Mouse (Mus musculus) heart, postnatal 0 days (tissue): ENCODE data around the gene Tcte3. TPM values are rescaled to one million over a fixed set of nuclear protein-coding genes. Genes with fewer than 3 reads are reported as not detected.

ENCODE experiments used
- ATAC-seq: fragments of 200-750 bp; cut with Nextera tagmentation; 2 replicates; pipeline ENCODE4 v1.8.0; 2017; ENCODE audit warnings: low read depth, moderate number of reproducible peaks, moderate library complexity; ENCODE audit not compliant: insufficient read depth
- DNase-seq: peaks from one replicate; pipeline ENCODE4 v3.0.0-alpha.2; 2016; ENCODE audit warnings: low spot score
- H3K27ac ChIP-seq: fragments of 300-500 bp; sonication (generic); 2 replicates; pipeline ENCODE4 v1.5.1; 2014; ENCODE audit warnings: low read depth, mild to moderate bottlenecking
- H3K27me3 ChIP-seq: fragments of 300-500 bp; sonication (generic); 2 replicates; pipeline ENCODE4 v1.6.1; 2014; ENCODE audit warnings: low read length, mixed read lengths; ENCODE audit not compliant: control insufficient read depth, insufficient read depth
- H3K36me3 ChIP-seq: fragments of 300-500 bp; sonication (generic); replicated peaks from 2 replicates; pipeline ENCODE4 v1.6.1; 2014; ENCODE audit warnings: low read length, mixed read lengths; ENCODE audit not compliant: control insufficient read depth, insufficient read depth
- H3K4me1 ChIP-seq: fragments of 300-500 bp; sonication (generic); 2 replicates; pipeline ENCODE4 v1.6.1; 2014; ENCODE audit warnings: antibody characterized with exemption; ENCODE audit not compliant: control insufficient read depth, insufficient read depth
- H3K4me2 ChIP-seq: fragments of 300-500 bp; sonication (generic); 2 replicates; pipeline ENCODE4 v1.6.1; 2014; ENCODE audit warnings: low read depth, mild to moderate bottlenecking, low read length, moderate library complexity
- H3K4me3 ChIP-seq: fragments of 300-500 bp; sonication (generic); 2 replicates; pipeline ENCODE4 v1.5.1; 2014; ENCODE audit warnings: low read depth, low read length
- H3K9ac ChIP-seq: fragments of 300-500 bp; sonication (generic); replicated peaks from 2 replicates; pipeline ENCODE4 v1.6.1; 2014; ENCODE audit warnings: low read depth, low read length, mixed read lengths
- H3K9me3 ChIP-seq: fragments of 300-500 bp; sonication (generic); replicated peaks from 2 replicates; pipeline ENCODE4 v1.6.1; 2016; ENCODE audit warnings: low read length; ENCODE audit not compliant: control insufficient read depth
- CTCF ChIP-seq: IDR thresholded peaks from 2 replicates; pipeline ENCODE4 v1.5.1; 2016; ENCODE audit warnings: antibody characterized with exemption, control low read depth, low read depth
- EP300 ChIP-seq: IDR thresholded peaks from 2 replicates; pipeline ENCODE4 v1.6.1; 2016; ENCODE audit warnings: antibody characterized with exemption, low read depth
- WGBS: fragments of 180-500 bp; shearing (Covaris S2); extraction: QIAGEN DNeasy Blood & Tissue Kit; methylation state at CpG from one replicate; pipeline ENCODE4 v1.1.7; 2014; 5-methylcytosine and 5-hydroxymethylcytosine counted together
- polyA plus RNA-seq: library from polyadenylated mRNA; unstranded; fragments of >200 nt; fragmentation: Nextera tagmentation; extraction: Ambion mirVana; gene quantifications from 2 replicates; pipeline ENCODE4 v1.2.1, GENCODE M21; 2015
- total RNA-seq: library from RNA; depleted of rRNA; stranded (reverse); fragments of >200 nt; gene quantifications from 2 replicates; pipeline ENCODE4 v1.2.3, GENCODE M21; 2014; ENCODE audit warnings: low replicate concordance

Gene Tcte3
- total and polyA plus RNA-seq, 2 experiments from 2014 or later: not detected

DNA sequence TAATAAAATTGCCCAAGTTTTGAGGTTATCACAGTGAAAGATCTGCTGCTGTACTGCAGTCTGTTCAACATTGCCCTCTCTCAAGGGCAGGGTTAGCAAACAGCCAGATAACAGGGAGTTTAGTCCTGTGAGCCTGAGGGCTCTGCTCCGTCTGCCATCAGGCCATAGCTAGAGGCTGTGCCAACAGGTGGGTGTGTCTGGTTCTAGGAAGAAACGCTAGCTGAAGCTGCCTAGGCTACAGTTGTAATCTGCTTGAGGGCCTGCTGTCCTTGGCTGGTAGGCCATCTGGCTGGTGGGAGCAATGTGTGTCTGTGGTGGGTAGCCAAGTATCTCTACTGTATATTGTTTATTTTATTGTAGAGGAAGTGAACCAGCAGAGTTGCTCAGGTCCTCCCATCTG is 36.2 kb upstream of the Tcte3 start:
- ATAC-seq (0 out of 2 replicates have a peak, but pooled peaks have one; percentile 33), DNase-seq (no peak)
- 28% methylated on average over 2 of the region's 2 CpGs for WGBS
- no peaks in the 10 kb centered on the region for H3K4me1 ChIP-seq
- H3K4me3 ChIP-seq: no peak overlapping the region
- H3K9ac ChIP-seq: no peak overlapping the region
- H3K27ac ChIP-seq: no peak overlapping the region
- no peaks in the 10 kb centered on the region for H3K27me3 ChIP-seq
- TF ChIP-seq CTCF: no peak
- no peak for TF ChIP-seq EP300
- no peak overlapping the region for H3K4me2 ChIP-seq
- no peaks in the 10 kb centered on the region for H3K36me3 ChIP-seq
- no peaks in the 10 kb centered on the region for H3K9me3 ChIP-seq

DNA sequence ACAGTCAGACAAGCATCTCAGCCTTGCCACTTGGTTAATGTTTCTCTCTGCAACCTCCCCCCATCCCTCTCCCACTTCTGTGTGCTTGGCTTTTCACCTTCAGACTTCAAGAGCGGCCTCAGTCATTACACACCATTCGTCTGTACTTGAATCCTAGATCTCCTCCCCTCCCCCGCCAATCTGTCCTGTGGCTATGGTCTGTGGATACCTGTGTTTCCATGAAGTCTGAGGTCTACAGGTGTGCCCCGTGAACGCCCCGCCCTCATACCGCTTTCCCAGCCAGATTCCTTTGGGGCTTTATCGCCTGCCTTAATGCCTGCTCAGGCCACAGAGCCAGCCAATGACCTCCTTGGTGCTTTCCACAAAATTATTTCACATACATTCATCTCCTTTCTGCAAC is 33.7 kb upstream of the Tcte3 start:
- Histone ChIP-seq H3K4me2 (no peak overlapping the region), H3K9ac (no peak overlapping the region), H3K27ac (no peak overlapping the region), H3K4me1 (no peaks in the 10 kb centered on the region), H3K36me3 (no peaks in the 10 kb centered on the region), H3K27me3 (no peaks in the 10 kb centered on the region), H3K4me3 (no peak overlapping the region), H3K9me3 (no peaks in the 10 kb centered on the region)
- TF ChIP-seq EP300 (no peak), CTCF (no peak)
- DNase-seq (no peak), ATAC-seq (no peak)
- WGBS: 80% methylated on average over 8 of the region's 8 CpGs

GRCm38 (mm10) chr17:15072211-15072610 is 30.9 kb upstream of the Tcte3 start:
- H3K9ac ChIP-seq: no peak overlapping the region
- TF ChIP-seq CTCF: no peak
- TF ChIP-seq EP300: no peak
- H3K9me3 ChIP-seq: no peaks in the 10 kb centered on the region
- no peak for DNase-seq
- no peak overlapping the region for H3K27ac ChIP-seq
- H3K4me1 ChIP-seq: no peaks in the 10 kb centered on the region
- 82% methylated on average over 2 of the region's 2 CpGs for WGBS
- ATAC-seq: no peak
- H3K4me3 ChIP-seq: no peak overlapping the region
- H3K27me3 ChIP-seq: no peaks in the 10 kb centered on the region
- H3K4me2 ChIP-seq: no peak overlapping the region
- no peaks in the 10 kb centered on the region for H3K36me3 ChIP-seq

- H3K9ac ChIP-seq: no peak overlapping the region
- whole genome bisulfite sequencing: 53% methylated on average over 2 of the region's 2 CpGs
- H3K4me1 ChIP-seq: 0 out of 2 replicates have a peak, but pooled peaks cover 4% of the 10 kb centered on the region
- DNase-seq (no peak), ATAC-seq (no peak)
- H3K9me3 ChIP-seq: no peaks in the 10 kb centered on the region
- TF ChIP-seq EP300: no peak
- TF ChIP-seq CTCF: no peak
- no peak overlapping the region for H3K27ac ChIP-seq
- H3K4me3 ChIP-seq: no peak overlapping the region
- H3K27me3 ChIP-seq: no peaks in the 10 kb centered on the region
- H3K4me2 ChIP-seq: no peak overlapping the region
- H3K36me3 ChIP-seq: no peaks in the 10 kb centered on the region
These were observed 27.8 kb upstream of the Tcte3 start for GRCm38 (mm10) chr17:15069124-15069523.

GRCm38 (mm10) chr17:15068040-15068792 is 26.9 kb upstream of the Tcte3 start:
- 0 out of 2 replicates have a peak, but pooled peaks cover 4% of the 10 kb centered on the region for H3K4me1 ChIP-seq
- DNase-seq (peak; percentile 25), ATAC-seq (no peak)
- 51% methylated on average over 8 of the region's 8 CpGs for WGBS
- no peak overlapping the region for H3K4me2 ChIP-seq
- H3K36me3 ChIP-seq: peaks cover 7% of the 10 kb centered on the region; the same call in 1 of the 2 replicates
- H3K4me3 ChIP-seq: no peak overlapping the region
- TF ChIP-seq CTCF: no peak
- no peak for TF ChIP-seq EP300
- H3K9ac ChIP-seq: no peak overlapping the region
- no peaks in the 10 kb centered on the region for H3K27me3 ChIP-seq
- H3K27ac ChIP-seq: no peak overlapping the region
- no peaks in the 10 kb centered on the region for H3K9me3 ChIP-seq
